Mouse (Mus musculus) B cell, adult 2 months (primary cell): Measurements from ENCODE around the gene Hus1.

Experiments used
- DNase-seq, 2 experiments: peaks; one replicate each; pipeline ENCODE4 v3.0.0; 2022

The Hus1 gene

DNA sequence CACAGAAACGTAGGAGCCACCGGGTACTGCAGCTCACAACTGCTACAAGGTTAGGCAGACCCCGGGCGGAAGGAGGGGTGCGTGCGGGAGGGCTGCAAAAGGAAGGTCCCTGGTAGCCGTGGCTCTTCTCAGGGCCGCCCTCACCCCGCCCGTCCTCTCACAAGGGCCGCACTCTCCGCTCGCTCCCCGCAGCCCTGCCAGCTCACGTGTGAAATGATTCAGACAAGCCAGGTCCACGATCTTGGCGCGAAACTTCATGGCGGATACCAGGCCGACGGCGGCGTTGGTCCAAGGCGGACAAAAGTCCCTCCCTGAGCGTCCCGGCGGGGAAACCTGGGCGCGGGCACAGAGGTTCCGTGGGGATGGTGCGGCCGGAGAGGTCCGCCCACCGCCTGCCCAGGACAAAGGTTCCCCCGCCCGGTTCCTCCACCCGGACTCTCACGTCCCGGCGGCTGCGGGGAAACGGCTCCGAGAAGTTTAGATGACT is at the start of gene Hus1:
Hus1 (minus strand) TSS at position 339 of the 487 bp plus-strand sequence.
- peak; percentile 82 to 85 for DNase-seq

DNA sequence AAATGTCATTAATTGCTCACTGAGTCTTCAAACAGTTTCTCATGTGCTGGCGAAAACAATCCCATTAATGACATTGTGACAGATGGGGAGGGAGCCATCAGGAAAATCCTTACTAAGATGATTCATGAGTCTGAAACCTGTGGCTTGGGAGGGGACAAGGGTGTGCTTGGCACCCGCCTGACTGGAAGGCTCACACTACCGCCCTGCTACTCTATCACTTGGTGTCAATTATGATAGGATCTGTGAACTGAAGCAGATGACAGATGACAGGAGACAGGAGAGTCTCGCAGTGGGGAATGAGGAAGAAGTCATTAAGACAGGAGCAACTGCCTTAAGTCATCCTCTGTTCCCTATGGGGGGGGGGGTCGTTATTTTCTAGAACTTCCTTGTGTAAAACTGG is 49.5 kb upstream of the Hus1 start:
- DNase-seq = no peak

DNA sequence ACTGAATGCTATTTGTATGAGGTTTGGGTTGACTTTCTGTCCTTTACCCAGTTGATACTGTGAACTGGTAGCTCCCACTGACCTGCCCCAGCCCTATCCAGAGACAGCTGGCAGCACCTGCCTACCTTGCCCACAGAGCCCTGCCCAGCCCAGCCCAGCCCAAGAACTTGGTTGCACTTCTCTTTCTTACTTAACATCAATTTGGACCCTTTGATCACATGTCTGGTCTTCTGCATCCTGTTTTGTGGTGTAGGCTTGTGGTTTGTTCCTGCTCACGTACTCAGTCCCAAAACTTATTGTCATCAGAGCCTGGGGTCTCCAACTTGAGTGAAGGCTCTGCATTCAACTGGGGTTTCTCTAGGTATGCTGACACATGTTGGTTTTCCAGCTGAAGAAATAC is 49.0 kb upstream of the Hus1 start:
- no peak for DNase-seq

DNA sequence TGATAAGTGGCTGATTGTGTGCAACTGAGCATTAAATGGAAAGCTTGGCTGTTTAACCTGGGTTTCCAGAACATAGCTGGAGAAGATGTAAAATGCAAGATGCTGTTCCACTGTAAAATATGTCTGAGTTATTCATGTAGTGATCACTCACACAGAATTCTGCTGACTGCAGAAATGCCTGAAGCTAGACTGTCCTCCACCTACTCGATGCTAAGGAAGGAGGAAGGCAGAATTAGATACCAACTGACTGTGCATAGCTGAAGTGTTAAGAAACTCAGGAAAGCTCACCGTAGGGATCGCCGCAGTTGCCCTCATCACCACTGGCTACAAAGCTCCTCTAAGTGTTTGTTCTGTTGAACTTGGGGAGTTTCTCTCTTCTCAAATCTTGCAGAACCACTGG is 46.7 kb upstream of the Hus1 start:
- no peak for DNase-seq

DNA sequence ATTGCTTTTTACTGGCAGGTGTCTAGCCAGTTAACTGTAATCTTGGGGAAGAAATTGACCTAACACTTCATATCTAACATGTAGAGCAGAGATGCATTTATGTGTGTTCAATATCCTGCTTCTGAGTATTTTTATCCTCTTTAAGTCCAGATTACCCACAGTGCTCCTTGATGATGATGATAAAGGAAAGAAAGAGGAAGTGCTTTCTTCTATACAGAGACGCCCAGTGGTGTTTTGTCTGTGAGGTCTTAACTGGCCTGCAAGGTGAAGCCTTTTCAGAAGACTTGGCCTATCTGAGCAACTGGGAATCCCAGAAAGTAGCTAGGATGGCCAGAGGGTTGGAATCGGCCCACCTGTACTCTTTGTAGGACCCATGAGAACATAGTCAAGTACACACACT is 45.9 kb upstream of the Hus1 start:
- DNase-seq = no peak

DNA sequence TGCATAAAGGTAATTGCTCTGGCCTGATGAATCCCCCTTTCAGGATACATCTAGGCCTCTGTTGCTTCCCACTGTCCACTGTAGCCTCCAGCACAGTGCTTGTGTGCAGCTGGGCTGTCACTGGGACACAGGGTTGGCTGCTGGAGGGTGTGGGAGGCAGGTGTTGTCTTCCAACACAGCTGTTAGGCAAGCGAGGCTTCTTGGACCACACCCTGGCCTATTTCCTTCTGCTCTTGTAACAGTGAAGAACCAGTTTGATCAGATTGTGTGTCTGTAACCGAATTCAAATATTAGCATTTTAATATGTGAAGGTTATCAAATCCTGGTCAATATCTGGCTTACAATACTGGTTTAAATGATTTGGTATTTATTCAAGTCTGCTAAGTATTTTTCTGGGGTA is 40.9 kb upstream of the Hus1 start:
- DNase-seq = no peak

DNA sequence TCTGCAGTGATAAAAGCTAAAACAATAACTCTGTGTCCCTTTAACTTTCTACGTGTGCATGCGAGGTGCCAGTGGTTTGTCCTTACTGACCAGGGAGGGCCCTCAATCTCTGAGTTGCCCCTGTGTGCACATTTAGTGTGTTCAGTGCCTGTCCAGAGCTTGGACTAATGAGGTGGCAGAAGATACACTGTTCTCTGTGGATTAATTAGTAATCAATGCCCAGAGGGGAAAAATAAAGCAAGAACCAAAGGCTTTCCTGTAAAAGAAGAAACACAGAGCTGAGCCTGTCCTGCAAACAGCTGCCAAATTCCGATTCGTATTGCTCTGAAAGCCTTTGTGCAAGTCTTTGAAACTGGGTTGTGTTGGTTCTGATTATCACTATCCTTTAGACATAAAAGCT is 39.2 kb upstream of the Hus1 start:
- no peak for DNase-seq

DNA sequence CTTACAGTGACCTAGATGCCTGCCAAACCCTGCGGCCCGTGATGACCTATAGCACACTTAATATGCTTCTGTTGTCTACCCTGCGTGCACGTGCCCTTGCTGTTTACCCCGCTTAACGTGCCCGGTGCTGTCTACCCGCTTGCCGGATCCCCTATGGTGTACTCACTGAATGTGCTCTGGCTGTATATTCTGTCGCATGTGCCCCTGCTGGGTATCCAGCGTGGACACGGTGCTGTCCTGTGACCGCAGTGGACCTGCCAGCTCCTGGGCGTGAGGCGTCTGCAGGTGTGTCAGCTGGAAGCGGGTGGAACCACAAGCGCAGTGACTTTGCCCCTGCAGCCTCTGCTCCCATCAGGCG is 37.7 kb upstream of the Hus1 start, which contains the start of gene Sun3:
Sun3 (minus strand) TSS at position 289 of the 358 bp plus-strand sequence.
- DNase-seq = no peak

DNA sequence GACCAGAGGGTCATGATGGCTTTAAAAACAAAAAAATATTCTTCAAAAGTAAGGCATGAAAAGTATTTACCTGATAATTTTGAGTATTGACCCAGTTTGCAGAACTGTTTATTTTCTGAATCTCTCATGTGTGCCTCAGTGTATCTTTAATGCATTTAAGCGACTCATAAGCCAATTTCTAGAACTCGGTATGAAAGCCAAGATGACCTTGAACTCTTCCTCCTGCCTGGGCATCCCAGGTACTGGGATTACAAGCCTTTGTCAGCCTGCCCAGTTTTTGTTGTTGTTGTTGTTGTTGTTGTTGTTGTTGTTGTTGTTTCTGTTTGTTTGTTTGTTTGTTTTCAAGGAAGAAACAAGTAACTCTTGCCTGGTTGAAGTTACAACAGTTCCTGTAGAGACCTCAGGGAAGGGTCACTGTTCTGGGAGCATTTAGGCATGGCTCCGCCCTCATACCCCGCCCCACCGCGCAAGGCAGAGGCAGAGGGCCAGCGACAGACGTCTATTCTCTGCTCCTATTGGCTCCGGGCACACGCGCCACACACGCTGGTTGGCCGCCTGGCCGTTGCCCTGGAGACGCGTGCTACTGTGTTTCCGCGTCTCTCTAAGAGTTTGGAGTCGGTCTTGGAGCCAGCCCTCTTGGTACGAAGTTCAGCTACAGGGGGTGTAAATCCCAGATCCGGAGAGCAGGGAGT is 37.2 kb upstream of the Hus1 start, which contains the start of gene Gm11992:
Gm11992 (plus strand) TSS at position 584 of the 692 bp plus-strand sequence.
- peak; percentile 17 to 24 for DNase-seq

DNA sequence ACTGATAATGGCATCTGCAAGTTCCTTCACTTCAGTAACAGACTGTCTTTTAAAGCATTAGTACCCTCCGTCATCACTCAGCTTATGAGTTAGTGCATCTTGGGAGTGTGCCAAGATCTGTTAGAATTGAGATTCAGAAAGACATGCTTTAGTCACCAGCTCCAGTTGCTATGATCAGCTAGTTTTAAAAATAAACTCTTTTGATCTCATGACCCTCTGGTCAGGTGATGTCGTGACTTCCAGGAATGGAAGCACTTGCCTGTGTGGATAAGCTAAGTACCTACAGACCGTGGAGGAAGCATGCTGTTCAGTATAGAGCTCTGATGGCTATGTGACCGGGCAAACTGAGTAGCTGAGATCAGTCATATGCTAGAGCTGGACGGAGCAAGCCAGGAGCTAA is 36.1 kb upstream of the Hus1 start:
- DNase-seq = no peak

DNA sequence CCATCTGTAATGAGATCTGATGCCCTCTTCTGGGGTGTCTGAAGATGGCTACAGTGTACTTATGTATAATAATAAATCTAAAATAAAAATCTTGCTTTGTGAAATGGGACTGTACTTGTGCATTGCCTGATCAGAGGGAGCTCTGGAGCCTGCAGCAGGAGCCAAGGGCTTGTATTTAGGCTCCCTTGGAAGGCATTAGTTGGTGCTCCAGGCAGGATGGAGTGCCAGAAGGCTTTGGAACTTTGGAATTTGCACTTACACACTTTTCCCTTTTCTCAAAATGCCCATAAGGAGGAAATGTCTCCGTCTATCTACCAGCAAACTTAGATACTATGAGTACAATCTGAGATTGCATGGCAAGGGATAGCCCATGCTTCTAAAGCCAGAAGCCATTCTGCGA is 35.6 kb upstream of the Hus1 start:
- no peak for DNase-seq

DNA sequence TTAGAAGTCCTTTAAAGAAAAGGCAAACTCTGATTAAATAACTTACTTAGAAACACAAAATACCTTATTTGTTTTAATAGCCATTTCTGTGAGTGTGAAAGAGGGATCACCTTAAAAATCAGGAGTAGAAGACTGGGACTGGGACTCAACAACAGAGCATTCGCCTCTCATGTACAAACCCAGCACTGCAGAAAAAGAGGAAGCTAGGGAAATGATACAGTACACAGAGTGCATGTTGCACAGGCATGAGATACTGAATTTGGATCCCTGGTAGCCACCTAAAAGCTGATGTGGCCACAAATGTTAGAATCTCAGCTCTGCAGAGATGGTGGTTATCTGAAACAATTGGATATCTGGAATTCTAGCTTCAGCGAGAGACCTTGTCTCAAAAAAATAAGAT is 20.5 kb upstream of the Hus1 start:
- DNase-seq = no peak

DNA sequence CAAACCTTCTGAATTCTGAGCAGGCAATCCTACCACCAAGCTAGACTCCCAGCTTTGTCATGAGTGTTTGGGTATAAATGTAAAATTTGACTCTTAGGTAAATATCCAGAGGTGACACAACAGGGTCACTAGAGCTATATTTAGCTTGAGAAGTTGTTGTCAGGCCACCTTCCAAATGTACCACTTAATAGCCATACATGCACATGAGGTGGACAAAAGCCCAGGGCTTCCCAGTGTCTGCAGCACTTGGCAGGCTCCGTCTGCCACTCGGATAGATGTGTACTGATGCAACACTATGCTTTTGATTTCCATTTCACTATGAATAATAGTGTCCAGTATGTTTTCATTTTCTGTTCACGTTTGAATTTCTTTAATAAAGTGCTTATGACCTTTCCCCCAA is 14.2 kb upstream of the Hus1 start:
- no peak for DNase-seq

DNA sequence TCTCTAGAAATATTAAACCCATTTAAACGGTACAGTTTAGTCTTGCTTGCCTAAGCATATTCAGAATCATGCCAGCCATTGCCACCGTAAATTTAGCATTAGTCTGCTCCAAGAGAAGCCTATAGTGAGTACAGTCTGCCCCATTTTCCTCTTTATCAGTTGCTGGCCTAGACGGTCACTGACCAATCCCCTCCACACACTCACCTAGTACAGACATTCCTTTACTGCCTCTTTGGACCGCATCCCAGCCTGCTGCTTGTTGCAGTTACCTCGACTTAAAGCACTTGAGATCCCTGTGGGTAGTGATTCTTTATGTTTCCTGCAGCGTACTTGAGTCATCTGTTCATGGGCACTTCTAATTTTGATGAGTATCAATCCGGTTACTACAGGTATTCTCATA is 13.8 kb upstream of the Hus1 start:
- DNase-seq = no peak

DNA sequence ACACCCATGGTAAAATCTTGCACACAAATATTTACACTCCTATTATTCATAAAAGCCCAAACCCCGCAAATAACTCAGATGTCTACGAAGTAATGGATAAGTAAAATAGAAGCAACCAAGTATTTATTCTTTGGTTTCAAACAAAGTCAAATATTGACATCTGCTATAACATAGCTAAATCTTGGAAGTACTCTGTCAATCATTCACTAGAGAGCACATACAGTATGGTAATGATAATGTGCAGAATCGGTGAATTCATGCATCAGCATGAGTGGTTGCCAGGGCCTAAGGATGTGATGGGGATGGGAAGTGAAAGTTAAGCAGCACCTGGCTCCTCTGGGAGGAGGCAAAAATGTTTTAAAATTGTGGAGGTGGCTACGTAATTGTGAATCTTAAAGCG is 9.2 kb upstream of the Hus1 start:
- DNase-seq = no peak

DNA sequence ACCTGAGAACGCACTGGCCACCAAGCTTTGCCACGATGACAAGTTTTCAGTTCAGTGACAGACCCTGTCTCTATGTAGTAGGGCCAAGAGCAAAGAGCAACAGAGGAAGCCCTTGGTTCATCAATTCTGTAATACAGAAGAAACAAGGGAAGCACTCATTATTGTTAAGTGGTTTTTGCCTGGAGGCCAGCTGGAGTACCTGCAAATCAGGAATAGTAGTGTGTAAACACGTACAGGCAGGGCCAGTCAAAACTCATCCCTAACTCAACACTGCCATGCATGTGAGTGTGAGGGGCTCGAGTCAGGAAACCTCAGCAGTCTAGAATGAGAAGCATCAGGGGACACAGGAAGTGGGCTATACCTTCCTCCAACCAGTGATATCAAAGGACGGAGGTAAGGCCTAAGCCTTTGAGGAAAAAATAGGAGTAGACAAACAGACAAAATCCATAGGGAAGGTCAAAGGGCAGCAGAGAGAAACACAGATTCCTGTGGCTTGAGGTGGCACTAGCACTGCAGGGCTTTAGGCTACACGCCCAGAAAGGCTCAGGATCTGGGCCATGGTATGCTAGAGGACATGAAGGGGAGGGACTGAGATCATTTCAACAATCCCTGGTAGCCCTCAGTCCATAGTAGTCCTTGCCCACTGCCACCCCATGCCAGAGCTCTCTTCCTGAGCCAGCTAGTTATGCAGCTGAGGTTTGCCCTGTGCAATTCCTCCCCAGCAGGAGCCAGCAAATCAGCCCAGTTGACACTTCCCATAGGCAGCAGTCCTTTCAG is 7.7 kb upstream of the Hus1 start:
- DNase-seq = no peak

DNA sequence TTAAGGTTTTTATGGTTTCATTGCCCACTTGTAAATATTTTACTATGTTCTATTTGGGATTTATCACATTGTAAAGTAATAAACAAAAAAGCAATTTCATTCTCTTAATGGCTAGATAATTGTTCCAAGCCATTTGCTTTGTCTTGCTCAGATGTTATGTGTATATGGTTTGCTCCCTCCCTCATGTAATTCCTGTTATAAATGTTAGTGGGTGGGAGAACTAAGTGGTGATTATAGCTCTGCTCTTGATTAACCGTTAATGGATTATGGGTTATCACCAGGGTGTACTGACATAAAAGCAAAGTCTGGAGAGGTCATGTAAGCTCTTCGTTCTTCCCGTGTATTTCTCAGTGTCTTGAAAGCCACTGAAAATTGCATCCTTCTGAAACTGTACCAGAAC is 3.7 kb upstream of the Hus1 start:
- DNase-seq = no peak

DNA sequence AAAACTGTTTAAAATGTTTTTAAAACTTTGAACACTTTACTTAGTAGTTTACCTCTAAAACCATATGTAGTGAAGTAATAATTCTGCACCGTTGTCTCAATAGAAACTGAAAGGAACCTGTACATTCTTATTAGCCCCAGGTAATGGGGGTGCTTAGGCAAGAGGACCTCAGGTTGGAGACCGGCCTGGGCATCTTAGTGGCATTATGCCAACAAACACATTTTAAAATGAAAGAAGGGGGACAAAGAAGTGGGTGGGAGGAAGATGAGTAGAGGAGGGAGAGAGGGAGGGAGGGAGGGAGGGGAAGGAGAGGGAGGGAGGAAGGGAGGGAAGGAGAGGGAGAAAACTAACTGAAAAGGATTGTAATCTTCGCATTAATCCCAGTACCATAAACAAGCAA is 357 bp upstream of the Hus1 start:
- DNase-seq = no peak

DNA sequence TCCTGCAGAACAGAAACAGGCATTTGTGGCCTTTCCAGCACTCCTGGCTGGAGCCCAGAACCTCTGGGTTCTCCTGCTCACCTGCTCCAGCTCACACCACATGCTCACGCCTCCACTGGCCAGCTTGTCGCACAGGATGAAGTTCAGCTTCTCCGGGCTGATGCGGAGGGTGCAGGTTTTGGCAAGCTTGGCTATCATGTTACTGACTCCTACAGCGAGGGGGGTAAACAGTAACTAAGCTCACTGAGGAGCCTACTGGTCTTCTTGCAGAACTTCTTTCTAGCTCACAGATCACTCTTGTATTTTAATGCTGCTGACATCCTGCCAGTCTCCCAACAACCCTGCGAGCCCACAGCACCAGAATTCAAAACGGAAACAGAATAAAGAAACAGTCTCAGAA is 575 bp downstream of the Hus1 start:
- DNase-seq = no peak

DNA sequence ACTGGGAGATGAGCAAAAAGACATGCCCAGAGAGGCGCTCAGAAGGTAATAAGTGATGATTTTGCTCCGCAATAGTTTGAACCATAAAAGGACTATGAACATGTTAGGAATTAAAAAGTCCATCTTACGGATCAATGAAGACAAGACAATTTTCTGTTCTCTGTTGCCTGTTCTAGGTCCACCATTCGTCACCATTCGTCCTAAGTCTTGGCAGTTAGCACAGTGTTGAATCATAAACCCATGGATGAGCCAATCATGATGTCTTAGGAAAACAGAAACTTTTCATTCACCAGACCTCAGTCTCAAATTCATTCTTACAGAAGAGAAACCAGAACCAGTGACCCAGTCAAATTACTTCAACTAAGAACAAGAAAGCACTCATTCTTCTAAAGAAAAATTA is 2.2 kb downstream of the Hus1 start:
- no peak for DNase-seq

DNA sequence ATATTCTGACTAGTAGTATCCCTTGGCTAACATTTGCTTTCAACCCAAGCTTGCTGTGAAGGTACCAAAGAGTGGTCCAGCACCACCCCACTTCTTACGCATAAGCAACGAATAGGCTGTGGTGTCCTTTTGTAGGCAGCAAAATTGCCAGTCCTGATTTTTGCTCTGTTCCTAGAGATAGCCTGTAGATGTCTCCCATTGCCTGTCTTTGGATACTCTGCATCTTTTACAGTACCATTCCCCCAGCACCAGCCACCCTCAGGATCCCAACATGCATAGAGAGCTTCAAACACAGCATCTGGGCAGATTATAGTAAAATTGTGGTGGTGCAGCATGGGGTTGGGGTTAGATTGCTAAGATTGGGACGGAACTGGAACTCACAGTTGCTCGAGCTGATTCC is 22.9 kb downstream of the Hus1 start:
- DNase-seq = no peak

DNA sequence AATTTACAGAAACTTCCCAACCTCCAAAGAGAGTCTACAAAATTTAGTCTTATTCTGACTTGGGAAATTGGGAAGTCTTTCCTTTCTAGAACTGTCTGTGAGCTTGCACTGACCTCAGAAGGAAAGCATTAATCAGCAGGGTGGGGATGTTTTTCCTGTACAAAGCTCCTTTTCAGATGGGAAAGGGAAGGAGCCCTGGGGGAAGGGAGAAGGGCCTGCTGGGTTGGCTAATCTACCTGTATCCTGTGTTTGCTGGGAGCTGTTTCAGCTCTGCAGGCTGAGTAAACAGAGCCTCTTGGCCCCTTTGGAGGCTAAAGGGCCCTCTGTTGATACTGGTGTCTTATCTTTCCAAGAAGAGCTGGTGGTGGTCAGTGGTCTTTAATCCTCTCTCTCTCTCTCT is 24.9 kb downstream of the Hus1 start:
- DNase-seq = no peak

DNA sequence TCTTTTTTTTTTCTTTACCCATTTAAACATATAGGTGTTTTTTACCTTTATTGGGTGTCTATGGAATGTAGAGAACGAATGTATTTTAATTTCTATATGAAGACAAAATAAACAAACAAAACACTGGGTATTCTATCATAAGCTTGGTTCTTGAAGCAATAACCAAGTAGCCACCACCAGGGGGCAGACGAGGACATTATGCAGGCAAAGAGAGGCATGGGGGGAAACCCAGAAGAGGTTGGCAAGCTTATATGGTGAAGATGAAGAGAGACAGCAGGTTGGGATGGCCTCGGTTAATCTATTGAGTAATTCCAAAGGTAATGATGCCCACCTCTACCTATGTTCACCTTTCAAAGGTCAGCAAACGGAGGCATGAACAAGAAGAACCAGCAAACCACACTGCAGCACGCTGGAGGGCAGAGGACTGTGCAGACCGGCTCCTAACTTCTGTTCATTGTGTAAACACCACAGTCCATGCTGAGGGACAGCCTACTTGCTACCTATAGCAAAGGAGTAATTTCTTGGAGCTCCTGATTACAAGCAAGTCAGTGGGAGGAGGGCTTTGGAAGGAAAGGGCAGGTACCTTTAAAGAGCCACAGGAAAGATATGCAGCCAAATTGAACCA is 27.6 kb downstream of the Hus1 start:
- DNase-seq = peak; percentile 79 to 81

DNA sequence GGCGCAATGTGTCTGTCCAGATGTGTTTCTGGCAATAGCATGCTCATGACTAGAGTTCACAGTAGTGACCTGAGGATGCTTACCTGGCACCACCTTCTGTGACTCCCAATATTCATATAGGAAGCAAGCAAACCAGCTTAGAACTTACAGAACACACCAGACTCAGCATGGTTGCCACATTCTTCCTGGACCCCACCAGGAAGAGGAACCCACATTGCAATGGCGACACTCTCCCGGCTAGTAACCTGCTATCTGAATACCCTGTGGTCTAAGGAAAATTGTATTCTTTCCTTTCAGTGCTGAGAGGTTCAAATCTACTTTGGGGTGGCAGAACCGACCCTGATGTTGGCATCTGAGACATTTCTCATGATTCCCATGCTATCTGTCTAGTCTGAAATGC is 32.8 kb downstream of the Hus1 start:
- DNase-seq = no peak
